8 mouse cellular contexts compared by ENCODE assay signal in the genomic region with DNA sequence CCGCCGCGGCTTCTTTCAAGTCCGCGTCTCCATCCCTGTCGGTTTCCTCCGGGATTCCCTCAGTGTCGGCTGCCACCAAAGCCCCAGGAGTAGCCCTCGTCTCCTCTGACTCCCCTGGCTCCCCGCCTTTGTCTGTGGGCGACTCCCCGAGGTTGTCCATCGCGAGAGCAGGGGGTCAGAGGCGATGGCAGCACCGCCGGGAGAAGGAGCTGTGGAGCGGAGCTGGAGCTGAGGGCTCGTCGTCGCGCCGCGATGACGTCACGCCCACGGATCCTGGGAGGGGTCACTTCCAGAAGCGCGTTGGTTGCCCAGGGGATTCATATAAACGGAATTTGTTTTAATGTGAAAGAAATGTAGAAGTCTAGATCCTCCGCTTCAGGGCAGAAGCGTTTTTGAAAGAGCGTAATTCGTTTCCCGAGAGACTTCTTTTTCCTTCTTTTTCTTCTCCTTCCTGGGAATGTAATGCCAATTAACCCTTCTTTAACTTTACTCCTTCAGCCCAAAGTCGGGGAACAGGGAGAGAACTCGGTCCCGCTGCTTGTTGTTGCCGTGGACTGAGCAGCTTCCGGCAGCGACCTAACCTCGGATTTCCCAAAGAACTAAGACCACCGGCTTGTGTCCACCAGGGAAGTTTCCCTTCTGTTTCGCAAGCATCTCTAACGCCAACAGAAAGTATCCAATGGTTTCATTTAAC. TPM values are rescaled to one million over a fixed set of nuclear protein-coding genes. Genes with fewer than 3 reads are reported as not detected.
DNase-seq lines count a peak whose midpoint lies in the region; ATAC-seq and TF ChIP-seq lines count a peak whose summit lies in the region.

No protein-coding gene starts in this region.

- WGBS in forebrain, embryonic 12.5 days, result under 1% methylated on average over 45 of the region's 45 CpGs
- under 1% methylated on average over 45 of the region's 45 CpGs for WGBS in heart, postnatal 0 days
- under 1% methylated on average over 45 of the region's 45 CpGs for WGBS in liver, embryonic 16.5 days (ENCODE audit: insufficient replicate concordance)
- WGBS in neural tube, embryonic 13.5 days, result under 1% methylated on average over 45 of the region's 45 CpGs

- peak overlapping the region; percentile 90 for H3K4me2 ChIP-seq in forebrain, embryonic 12.5 days
- H3K4me2 ChIP-seq in heart, postnatal 0 days (ENCODE audit: low read depth, low read length), result peak overlapping the region; percentile 99
- H3K4me2 ChIP-seq in liver, embryonic 16.5 days (ENCODE audit: low read depth, low read length), result peak overlapping the region; percentile 98
- H3K4me2 ChIP-seq in neural tube, embryonic 13.5 days, result peak overlapping the region; percentile 93

- H3K4me3 ChIP-seq in forebrain, embryonic 12.5 days (replicated peaks), result peak overlapping the region; percentile 84
- H3K4me3 ChIP-seq in heart, postnatal 0 days (ENCODE audit: low read depth, low read length), result peak overlapping the region; percentile 95
- H3K4me3 ChIP-seq in liver, embryonic 16.5 days (ENCODE audit: low read depth, low read length), result peak overlapping the region; percentile 97
- peak overlapping the region; percentile 77 for H3K4me3 ChIP-seq in neural tube, embryonic 13.5 days
- H3K4me3 ChIP-seq in testis, adult 2 months (ENCODE audit: control insufficient read depth, low read depth, low read length), result peak overlapping the region; percentile 97

- DNase-seq in CD8-positive naive resting alpha-beta T cell, adult 2 months (ENCODE audit: low read depth in 2 of 2, low spot score in 2 of 2), result peak; percentile 64 to 77
- peak; percentile 88 for DNase-seq in c-Kit-positive CD71-positive TER-119-negative erythroid progenitor cells, embryonic 14.5 days (ENCODE audit: low read depth)
- DNase-seq in heart, postnatal 0 days (ENCODE audit: low spot score), result peak; percentile 87
- DNase-seq in kidney, postnatal 4 days, result peak; percentile 97

- peak; percentile 77 for TF ChIP-seq POLR2A in testis, adult 2 months (IDR thresholded peaks at IDR 0.05; ENCODE audit: control insufficient read depth, low read depth, low read length)

- 0 out of 2 replicates have a peak, but pooled peaks have one; percentile 58 for TF ChIP-seq EP300 in heart, postnatal 0 days (IDR thresholded peaks at IDR 0.05; ENCODE audit: low read depth)

- TF ChIP-seq CTCF in heart, postnatal 0 days (IDR thresholded peaks at IDR 0.05; ENCODE audit: low read depth), result peak; percentile 44
- TF ChIP-seq CTCF in testis, adult 2 months (IDR thresholded peaks at IDR 0.05; ENCODE audit: control insufficient read depth, insufficient read depth, insufficient replicate concordance, low read depth, low read length), result no peak

- no peaks in the 10 kb centered on the region for H3K27me3 ChIP-seq in forebrain, embryonic 12.5 days
- no peaks in the 10 kb centered on the region for H3K27me3 ChIP-seq in heart, postnatal 0 days (ENCODE audit: control insufficient read depth, insufficient read depth, low read length)
- H3K27me3 ChIP-seq in liver, embryonic 16.5 days (ENCODE audit: control insufficient read depth, insufficient read depth, low read depth, low read length), result no peaks in the 10 kb centered on the region
- no peaks in the 10 kb centered on the region for H3K27me3 ChIP-seq in neural tube, embryonic 13.5 days
- no peaks in the 10 kb centered on the region for H3K27me3 ChIP-seq in testis, adult 2 months (ENCODE audit: control insufficient read depth, insufficient read depth, low read length)

- H3K4me1 ChIP-seq in forebrain, embryonic 12.5 days, result peaks cover 46% of the 10 kb centered on the region
- peaks cover 21% of the 10 kb centered on the region for H3K4me1 ChIP-seq in heart, postnatal 0 days (ENCODE audit: control insufficient read depth, insufficient read depth)
- H3K4me1 ChIP-seq in liver, embryonic 16.5 days (ENCODE audit: control insufficient read depth, low read depth, low read length), result peaks cover 25% of the 10 kb centered on the region
- peaks cover 48% of the 10 kb centered on the region for H3K4me1 ChIP-seq in neural tube, embryonic 13.5 days (replicated peaks)
- peaks cover 16% of the 10 kb centered on the region for H3K4me1 ChIP-seq in testis, adult 2 months (ENCODE audit: control insufficient read depth, insufficient read depth, low read length)

- H3K9ac ChIP-seq in forebrain, embryonic 12.5 days, result peak overlapping the region; percentile 75
- H3K9ac ChIP-seq in heart, postnatal 0 days (replicated peaks; ENCODE audit: low read depth, low read length), result peak overlapping the region; percentile 89
- H3K9ac ChIP-seq in liver, embryonic 16.5 days (ENCODE audit: low read depth, low read length), result peak overlapping the region; percentile 91
- peak overlapping the region; percentile 90 for H3K9ac ChIP-seq in neural tube, embryonic 13.5 days

- H3K36me3 ChIP-seq in forebrain, embryonic 12.5 days (replicated peaks), result peaks cover 19% of the 10 kb centered on the region
- H3K36me3 ChIP-seq in heart, postnatal 0 days (replicated peaks; ENCODE audit: control insufficient read depth, insufficient read depth, low read length), result peaks cover 22% of the 10 kb centered on the region
- H3K36me3 ChIP-seq in liver, embryonic 16.5 days (ENCODE audit: control insufficient read depth, insufficient read depth), result peaks cover 5% of the 10 kb centered on the region
- peaks cover 24% of the 10 kb centered on the region for H3K36me3 ChIP-seq in neural tube, embryonic 13.5 days
- peaks cover 2% of the 10 kb centered on the region for H3K36me3 ChIP-seq in testis, adult 2 months (ENCODE audit: control insufficient read depth, insufficient read depth, low read length)

- peak overlapping the region; percentile 14; the same call in 1 of the 2 replicates for H3K27ac ChIP-seq in forebrain, embryonic 12.5 days
- H3K27ac ChIP-seq in heart, postnatal 0 days (ENCODE audit: low read depth), result peak overlapping the region; percentile 90
- H3K27ac ChIP-seq in liver, embryonic 16.5 days (ENCODE audit: low read length), result peak overlapping the region; percentile 91
- peak overlapping the region; percentile 92 for H3K27ac ChIP-seq in neural tube, embryonic 13.5 days (replicated peaks)
- H3K27ac ChIP-seq in testis, adult 2 months (ENCODE audit: control insufficient read depth, insufficient read depth, low read depth, low read length), result peak overlapping the region; percentile 70

- no peaks in the 10 kb centered on the region for H3K9me3 ChIP-seq in forebrain, embryonic 12.5 days
- H3K9me3 ChIP-seq in heart, postnatal 0 days (replicated peaks; ENCODE audit: control insufficient read depth, low read length), result no peaks in the 10 kb centered on the region
- H3K9me3 ChIP-seq in liver, embryonic 16.5 days (replicated peaks; ENCODE audit: control insufficient read depth, low read length), result no peaks in the 10 kb centered on the region
- no peaks in the 10 kb centered on the region for H3K9me3 ChIP-seq in neural tube, embryonic 13.5 days

- ATAC-seq in forebrain, embryonic 12.5 days (ENCODE audit: low FRiP score), result peak; percentile 46; the same call in 1 of the 2 replicates
- peak; percentile 65 for ATAC-seq in heart, postnatal 0 days (ENCODE audit: insufficient read depth, low read depth)
- ATAC-seq in liver, embryonic 16.5 days (ENCODE audit: low read depth), result peak; percentile 60
- 0 out of 2 replicates have a peak, but pooled peaks have one; percentile 19 for ATAC-seq in neural tube, embryonic 13.5 days (ENCODE audit: low read depth)

RNA-seq across cellular contexts. Expression of a gene that starts 1.4 kb away (rescaled TPM):
- 61.0 and 84.9 TPM in 2 replicates for polyA plus RNA-seq in forebrain, embryonic 12.5 days (2016; fragmentation: Nextera tagmentation; extraction: Ambion mirVana)
- total RNA-seq in heart, postnatal 0 days (2014; rRNA removed; ENCODE audit: low replicate concordance), result 31.3 and 55.4 TPM in 2 replicates
- 7.7 and 11.0 TPM in 2 replicates for polyA plus RNA-seq in heart, postnatal 0 days (2015; fragmentation: Nextera tagmentation; extraction: Ambion mirVana)
- 3.7 and 4.4 TPM in 2 replicates for polyA plus RNA-seq in liver, embryonic 16.5 days (2015; fragmentation: Nextera tagmentation; extraction: Ambion mirVana)
- 61.9 and 67.9 TPM in 2 replicates for polyA plus RNA-seq in neural tube, embryonic 13.5 days (2015; fragmentation: Nextera tagmentation; extraction: Ambion mirVana)
- polyA plus RNA-seq in testis, adult 2 months (2012; rRNA removed), result 16.1 and 18.2 TPM in 2 replicates

RNA-seq across cellular contexts. Expression of a gene that starts 2.0 kb away (rescaled TPM):
- polyA plus RNA-seq in forebrain, embryonic 12.5 days (2016; fragmentation: Nextera tagmentation; extraction: Ambion mirVana), result 100 and 101 TPM in 2 replicates
- 9.2 and 12.1 TPM in 2 replicates for total RNA-seq in heart, postnatal 0 days (2014; rRNA removed; ENCODE audit: low replicate concordance)
- 39.8 and 39.9 TPM in 2 replicates for polyA plus RNA-seq in heart, postnatal 0 days (2015; fragmentation: Nextera tagmentation; extraction: Ambion mirVana)
- polyA plus RNA-seq in liver, embryonic 16.5 days (2015; fragmentation: Nextera tagmentation; extraction: Ambion mirVana), result 20.6 and 21.3 TPM in 2 replicates
- 69.2 and 79.7 TPM in 2 replicates for polyA plus RNA-seq in neural tube, embryonic 13.5 days (2015; fragmentation: Nextera tagmentation; extraction: Ambion mirVana)
- 30.4 and 32.6 TPM in 2 replicates for polyA plus RNA-seq in testis, adult 2 months (2012; rRNA removed)

RNA-seq across cellular contexts. Expression of a gene that starts 51.4 kb away (rescaled TPM):
- polyA plus RNA-seq in forebrain, embryonic 12.5 days (2016; fragmentation: Nextera tagmentation; extraction: Ambion mirVana), result 10.0 and 10.5 TPM in 2 replicates
- 5.3 and 12.3 TPM in 2 replicates for total RNA-seq in heart, postnatal 0 days (2014; rRNA removed; ENCODE audit: low replicate concordance)
- polyA plus RNA-seq in heart, postnatal 0 days (2015; fragmentation: Nextera tagmentation; extraction: Ambion mirVana), result 1.4 and 1.9 TPM in 2 replicates
- 2.4 and 2.5 TPM in 2 replicates for polyA plus RNA-seq in liver, embryonic 16.5 days (2015; fragmentation: Nextera tagmentation; extraction: Ambion mirVana)
- 5.1 and 6.0 TPM in 2 replicates for polyA plus RNA-seq in neural tube, embryonic 13.5 days (2015; fragmentation: Nextera tagmentation; extraction: Ambion mirVana)
- 16.7 and 17.0 TPM in 2 replicates for polyA plus RNA-seq in testis, adult 2 months (2012; rRNA removed)

Comparison
In these comparisons a context has a peak if more than half of its experiments do, and no peak if none do; other contexts are left out.
1. Peak in every context shown above with its lines: DNase-seq, ATAC-seq, H3K4me3 ChIP-seq and H3K27ac ChIP-seq.
2. H3K27ac ChIP-seq: peak in every context shown above with its lines; median percentile 92 in neural tube, embryonic 13.5 days; 91 in liver, embryonic 16.5 days; 90 in heart, postnatal 0 days; 70 in testis, adult 2 months; 14 in forebrain, embryonic 12.5 days.